Mouse (Mus musculus): ENCODE measurements around the gene Adcy2.

DNA sequence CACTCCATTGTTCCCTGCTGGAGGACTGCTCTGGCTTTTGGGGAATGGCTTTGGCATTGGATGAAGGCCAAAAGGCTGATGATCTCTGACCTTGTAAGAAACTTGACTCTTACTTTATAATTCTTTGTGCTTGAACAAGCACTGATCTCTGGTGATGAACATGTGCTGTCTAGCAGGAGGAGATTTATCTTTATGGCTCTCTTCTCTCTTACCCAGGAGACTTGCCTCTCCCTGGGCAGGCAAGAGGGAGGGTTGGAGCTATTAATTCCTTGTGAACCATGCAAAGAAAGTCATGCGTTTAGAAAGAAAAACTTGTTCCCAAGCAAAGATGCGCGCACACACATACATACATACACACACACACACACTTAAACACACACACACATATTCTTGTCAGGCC is 188.2 kb downstream of the Adcy2 start:
- TF ChIP-seq EP300 (IDR thresholded peaks at IDR 0.05; ENCODE audit: low read depth) (no peak), CTCF (IDR thresholded peaks at IDR 0.05; ENCODE audit: low read depth) (no peak)

All from liver, postnatal 0 days (tissue).